Mouse (Mus musculus) heart, postnatal 0 days (tissue): Measurements from ENCODE around the gene Gm13276.
"Not testable (repeated sequence)": the region's sequence is repeated elsewhere in the genome, so short reads cannot be mapped to it uniquely, and the experiment has no call there.

Experiments used
- CTCF ChIP-seq: IDR thresholded peaks from 2 replicates; pipeline ENCODE4 v1.5.1; 2016; ENCODE audit warnings: antibody characterized with exemption, control low read depth, low read depth
- EP300 ChIP-seq: IDR thresholded peaks from 2 replicates; pipeline ENCODE4 v1.6.1; 2016; ENCODE audit warnings: antibody characterized with exemption, low read depth

DNA sequence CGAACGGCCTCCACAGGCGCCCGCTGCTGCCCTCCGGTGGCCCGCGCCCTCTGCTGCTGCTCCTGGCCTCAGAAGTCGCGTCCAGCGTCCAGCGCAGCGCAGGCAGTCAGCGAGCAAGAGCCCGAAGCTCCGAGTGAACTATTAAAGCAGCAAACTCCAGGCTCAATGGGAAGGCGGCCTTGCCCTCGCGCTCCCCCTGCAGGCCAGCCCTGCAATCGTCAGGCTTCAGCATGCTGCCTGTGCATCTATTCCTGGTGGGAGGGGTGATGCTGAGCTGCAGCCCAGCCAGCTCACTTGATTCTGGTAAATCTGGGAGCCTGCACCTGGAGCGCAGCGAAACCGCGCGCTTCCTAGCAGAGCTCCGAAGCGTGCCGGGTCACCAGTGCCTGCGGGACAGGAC is 2.9 kb downstream of the Gm13276 start, which contains the start of gene Gm13277:
- TF ChIP-seq CTCF, result peak; percentile 57
- TF ChIP-seq EP300, result not testable (repeated sequence)
